Mouse (Mus musculus) heart, adult 2 months (tissue): ENCODE measurements around the gene Prrt2. TPM values are rescaled to one million over a fixed set of nuclear protein-coding genes. Genes with fewer than 3 reads are reported as not detected.

ENCODE experiments used
- DNase-seq, 2 experiments: peaks; one replicate each; pipeline ENCODE4 v3.0.0; 2021
- H3K27ac ChIP-seq: fragments of 200-600 bp; 2 replicates; pipeline ENCODE4 v1.8.1; 2022
- H3K27me3 ChIP-seq: fragments of 200-500 bp; 2 replicates; pipeline ENCODE4 v1.6.1; 2012; ENCODE audit warnings: mild to moderate bottlenecking, low read length, inconsistent platforms, mixed read lengths; ENCODE audit not compliant: control insufficient read depth, insufficient read depth
- H3K36me3 ChIP-seq: fragments of 200-500 bp; 2 replicates; pipeline ENCODE4 v1.6.1; 2012; ENCODE audit warnings: low read length, inconsistent platforms; ENCODE audit not compliant: control insufficient read depth, insufficient read depth
- H3K4me1 ChIP-seq: fragments of 200-500 bp; 2 replicates; pipeline ENCODE4 v1.6.1; 2011; ENCODE audit warnings: low read length; ENCODE audit not compliant: control insufficient read depth, insufficient read depth
- H3K4me3 ChIP-seq: fragments of 200-600 bp; 2 replicates; pipeline ENCODE4 v1.8.1; 2022
- H3K79me2 ChIP-seq: fragments of 200-500 bp; replicated peaks from 2 replicates; pipeline ENCODE4 v1.6.1; 2012; ENCODE audit warnings: mild to moderate bottlenecking, inconsistent platforms, low read length, moderate library complexity, mixed read lengths; ENCODE audit not compliant: control insufficient read depth, insufficient read depth
- H3K9ac ChIP-seq: fragments of 200-500 bp; 2 replicates; pipeline ENCODE4 v1.6.1; 2012; ENCODE audit warnings: low read depth, mild to moderate bottlenecking, control low read depth, inconsistent platforms, low read length, mixed read lengths
- CTCF ChIP-seq: fragments of 200-600 bp; IDR thresholded peaks from 2 replicates; pipeline ENCODE4 v1.8.1; 2022; ENCODE audit warnings: antibody characterized with exemption, mild to moderate bottlenecking, moderate library complexity
- EP300 ChIP-seq: fragments of 200-500 bp; IDR thresholded peaks from 2 replicates; pipeline ENCODE4 v1.6.1; 2011; ENCODE audit warnings: low read depth, low read length, control low read depth; ENCODE audit not compliant: insufficient read depth
- POLR2A ChIP-seq: fragments of 200-500 bp; IDR thresholded peaks from 2 replicates; pipeline ENCODE4 v1.6.1; 2011; ENCODE audit warnings: mild to moderate bottlenecking, low read depth, low read length, control low read depth; ENCODE audit not compliant: insufficient read depth
- WGBS: fragments of 180-500 bp; shearing (Covaris S2); methylation state at CpG from one replicate; pipeline ENCODE4 v1.1.7; 2018; 5-methylcytosine and 5-hydroxymethylcytosine counted together
- intact Hi-C: fragments of 180-260 bp; cut with DNase I; formaldehyde crosslinking; loops from one replicate; pipeline ENCODE4 v1.15.1; 2025
- long read RNA-seq: library from polyadenylated mRNA; stranded (forward); transcript quantifications from one replicate; pipeline ENCODE4 v2.0.0, GENCODE M21; 2021
- polyA plus RNA-seq: library from polyadenylated mRNA; depleted of rRNA; stranded (reverse); fragments of >200 nt; gene quantifications from 2 replicates; pipeline ENCODE4 v1.2.3, GENCODE M21; 2012; rRNA removed
- total RNA-seq, 2 experiments: library from RNA; stranded (reverse); gene quantifications; 2 replicates each; pipeline ENCODE4 v1.2.3; 2021

Gene Prrt2
- total RNA-seq (under 1 TPM; 0.63 to 0.77 TPM), polyA plus RNA-seq (5.7 and 8.0 TPM in 2 replicates)
- long read RNA-seq, result 0 reads

- H3K4me3 ChIP-seq, result peak within 1 kb of the TSS; percentile 46
- H3K4me1 ChIP-seq, result peaks cover 7% of the 10 kb centered on the region
- TF ChIP-seq POLR2A (peak; percentile 56), EP300 (no peak), CTCF (no peak)
- H3K9ac ChIP-seq, result peak within 1 kb of the TSS; percentile 79
- H3K27ac ChIP-seq, result peak within 1 kb of the TSS; percentile 36
- DNase-seq, result peak; percentile 63 to 65
- H3K27me3 ChIP-seq, result no peaks in the 10 kb centered on the region
- H3K36me3 ChIP-seq, result peaks cover 3% of the 10 kb centered on the region; the same call in 1 of the 2 replicates
- WGBS, result 4% methylated on average over 35 of the region's 37 CpGs
- no peaks in the 10 kb centered on the region for H3K79me2 ChIP-seq
- intact Hi-C loops, result no loop called here
These were observed at the start of gene Prrt2, which contains the start of gene Gm42742 for GRCm38 (mm10) chr7:127020901-127021562. TSS of gene Prrt2 (minus strand) at chr7:127021211. TSS of gene Gm42742 (minus strand) at chr7:127021097.

DNA sequence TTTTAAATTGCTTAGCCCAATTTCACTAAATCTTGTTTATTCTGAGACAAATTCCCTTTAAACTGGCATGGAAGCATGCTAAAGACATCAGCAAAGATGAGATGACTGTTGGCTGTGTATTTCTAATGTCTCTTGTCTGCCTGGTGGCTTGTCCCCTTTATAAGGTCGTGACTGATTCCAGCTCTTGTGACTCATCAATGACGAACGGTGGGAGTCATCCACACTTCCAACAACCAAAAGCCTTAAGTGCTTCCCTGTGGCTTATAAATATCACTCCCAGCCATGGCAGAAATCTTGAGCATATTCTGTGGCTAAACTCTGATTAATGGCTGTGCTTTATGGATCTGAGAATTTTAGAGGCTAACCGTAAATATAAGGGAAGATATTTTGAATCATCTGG lies 45.3 kb upstream of the Prrt2 start:
- H3K36me3 ChIP-seq, result no peaks in the 10 kb centered on the region
- no peak for DNase-seq
- no peak overlapping the region for H3K9ac ChIP-seq
- no peak overlapping the region for H3K4me3 ChIP-seq
- TF ChIP-seq EP300 (no peak), CTCF (no peak)
- no peak overlapping the region for H3K27ac ChIP-seq
- no peaks in the 10 kb centered on the region for H3K27me3 ChIP-seq
- no peaks in the 10 kb centered on the region for H3K4me1 ChIP-seq
- WGBS, result 49% methylated on average over 4 of the region's 4 CpGs
- H3K79me2 ChIP-seq, result no peaks in the 10 kb centered on the region
- intact Hi-C loops, result no loop called here

GRCm38 (mm10) chr7:127065538-127065937 lies 44.5 kb upstream of the Prrt2 start:
- H3K4me3 ChIP-seq, result no peak overlapping the region
- DNase-seq, result no peak
- TF ChIP-seq CTCF (no peak), POLR2A (no peak), EP300 (no peak)
- H3K36me3 ChIP-seq, result no peaks in the 10 kb centered on the region
- H3K27me3 ChIP-seq, result no peaks in the 10 kb centered on the region
- no peaks in the 10 kb centered on the region for H3K4me1 ChIP-seq
- H3K27ac ChIP-seq, result no peak overlapping the region
- WGBS, result 84% methylated on average over 6 of the region's 6 CpGs
- intact Hi-C loops, result no loop called here
- no peaks in the 10 kb centered on the region for H3K79me2 ChIP-seq
- H3K9ac ChIP-seq, result no peak overlapping the region

DNA sequence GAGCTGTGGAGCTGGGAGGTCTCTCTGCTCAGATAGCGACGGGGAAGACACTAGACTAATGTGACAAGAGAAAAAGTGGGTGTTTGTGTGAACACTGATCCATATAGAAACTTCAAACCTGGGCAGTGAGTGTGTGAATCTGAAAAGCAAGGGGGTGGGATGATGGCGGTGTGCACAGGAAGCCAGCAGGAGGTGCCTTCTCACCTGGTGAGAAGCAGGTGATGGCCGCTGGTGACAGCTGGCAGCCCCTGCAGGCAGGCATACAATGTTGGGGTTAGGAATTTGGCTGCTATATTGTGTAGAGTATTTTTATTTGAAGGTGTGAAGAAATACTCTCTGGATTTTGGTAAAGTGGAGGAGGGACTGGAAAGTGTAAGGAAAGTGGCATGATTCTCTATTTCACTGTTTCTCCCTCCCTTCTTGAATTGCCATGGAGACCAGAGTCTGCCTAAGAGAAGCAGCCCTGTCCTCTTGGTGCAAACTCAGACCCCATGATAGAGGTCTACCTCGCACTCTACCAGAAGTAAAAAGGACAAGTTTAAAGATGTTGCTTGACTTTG lies 34.1 kb upstream of the Prrt2 start:
- WGBS, result 57% methylated on average over 5 of the region's 5 CpGs
- no peak for DNase-seq
- no peaks in the 10 kb centered on the region for H3K36me3 ChIP-seq
- no peaks in the 10 kb centered on the region for H3K79me2 ChIP-seq
- TF ChIP-seq POLR2A (no peak), CTCF (no peak), EP300 (no peak)
- no peak overlapping the region for H3K27ac ChIP-seq
- H3K4me3 ChIP-seq, result no peak overlapping the region
- intact Hi-C loops, result loop anchor here (5.0 kb wide), 1 partner anchor 47 kb away; no protein-coding TSS in a partner anchor
- H3K9ac ChIP-seq, result no peak overlapping the region
- H3K4me1 ChIP-seq, result no peaks in the 10 kb centered on the region
- H3K27me3 ChIP-seq, result no peaks in the 10 kb centered on the region

- TF ChIP-seq CTCF (no peak), POLR2A (peak; percentile 63; the same call in 1 of the 2 replicates)
- under 1% methylated on average over 53 of the region's 53 CpGs for WGBS
- peak within 1 kb of the TSS; percentile 78 for H3K4me3 ChIP-seq
- H3K9ac ChIP-seq, result peak within 1 kb of the TSS; percentile 80
- no peaks in the 10 kb centered on the region for H3K79me2 ChIP-seq
- H3K27me3 ChIP-seq, result no peaks in the 10 kb centered on the region
- intact Hi-C loops, result no loop called here
- DNase-seq, result peak; percentile 90 to 94
- H3K27ac ChIP-seq, result peak within 1 kb of the TSS; percentile 88
- peaks cover 2% of the 10 kb centered on the region; the same call in 1 of the 2 replicates for H3K4me1 ChIP-seq
- H3K36me3 ChIP-seq, result no peaks in the 10 kb centered on the region
These were observed 21.1 kb upstream of the Prrt2 start, which contains the start of gene Kif22 for GRCm38 (mm10) chr7:127041851-127042672. TSS of gene Kif22 (minus strand) at chr7:127042471.
